Mouse (Mus musculus): Measurements from ENCODE around the gene Gm37240.

DNA sequence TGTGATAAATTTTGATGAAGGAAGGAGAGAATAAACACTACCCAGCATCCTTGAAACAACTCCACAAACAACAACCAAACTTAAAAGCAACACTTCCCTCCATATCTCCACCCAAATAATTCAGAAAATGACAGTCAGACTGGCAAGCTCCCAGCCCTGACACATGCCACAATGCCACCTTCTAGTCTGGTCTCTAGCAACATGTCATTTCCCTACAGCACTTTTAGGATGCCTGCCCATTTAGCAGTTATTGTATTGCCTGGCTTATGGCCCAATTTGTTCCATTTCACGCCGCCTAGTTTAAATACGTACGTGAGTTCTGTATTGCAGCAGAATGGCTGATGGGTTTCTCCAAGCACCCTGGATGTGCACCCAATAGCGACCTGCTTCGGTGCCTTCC is 111.2 kb downstream of the Gm37240 start:
- TF ChIP-seq CTCF (IDR thresholded peaks at IDR 0.05; ENCODE audit: insufficient read depth, low read depth, low read length) (no peak), POLR2A (IDR thresholded peaks at IDR 0.05; ENCODE audit: insufficient read depth, low read depth, low read length) (no peak)

Measured in olfactory bulb, adult 2 months (tissue).